Mouse (Mus musculus): ENCODE measurements at regions not wholly inside any gene's neighbourhood (a gene's known extent, or its start where the extent isn't known, plus 50 kb on each side); places are given as distances from the start of the nearest gene placed in this dataset.

GRCm38 (mm10) chr9:90694051-90694645, 423.5 kb upstream of the Tbc1d2b start:
- TF ChIP-seq POLR2A (IDR thresholded peaks at IDR 0.05; ENCODE audit: low read depth, low read length) (no peak), CTCF (IDR thresholded peaks at IDR 0.05; ENCODE audit: borderline replicate concordance, insufficient read depth, low read length) (no peak)

All from embryonic fibroblast, embryonic 13.5 days (primary cell).